Mouse (Mus musculus) liver, embryonic 14.5 days (tissue): ENCODE measurements at regions not wholly inside any gene's neighbourhood (a gene's known extent, or its start where the extent isn't known, plus 50 kb on each side); places are given as distances from the start of the nearest gene placed in this dataset.

Source experiments
- ATAC-seq: fragments of 200-750 bp; cut with Nextera tagmentation; 2 replicates; pipeline ENCODE4 v1.8.0; 2017; ENCODE audit warnings: moderate number of reproducible peaks, mild to moderate bottlenecking, moderate library complexity; ENCODE audit not compliant: insufficient read depth
- DNase-seq, 3 experiments: peaks; one replicate each; pipeline ENCODE4 v3.0.0-alpha.2; 2012 to 2013; ENCODE audit warnings: low read depth in 3 of 3, low spot score in 3 of 3
- H3K27ac ChIP-seq: fragments of 300-500 bp; sonication (generic); 2 replicates; pipeline ENCODE4 v1.5.1; 2014; ENCODE audit warnings: moderate library complexity, mild to moderate bottlenecking, control low read depth, inconsistent platforms
- H3K27me3 ChIP-seq: fragments of 300-500 bp; sonication (generic); 2 replicates; pipeline ENCODE4 v1.6.1; 2014; ENCODE audit warnings: mild to moderate bottlenecking, low read length, moderate library complexity; ENCODE audit not compliant: control insufficient read depth, insufficient read depth
- H3K36me3 ChIP-seq: fragments of 300-500 bp; sonication (generic); replicated peaks from 2 replicates; pipeline ENCODE4 v1.6.1; 2014; ENCODE audit warnings: low read depth; ENCODE audit not compliant: control insufficient read depth, insufficient read depth
- H3K4me1 ChIP-seq, 2 experiments: fragments of 200-500 bp in 1 of 2; fragments of 300-500 bp in 1 of 2; sonication (generic) in 1 of 2; replicated peaks; 2 replicates each; pipeline ENCODE4 v1.6.1; 2012 to 2014; ENCODE audit warnings: antibody characterized with exemption in 1 of 2, inconsistent platforms in 1 of 2, low read length in 1 of 2; ENCODE audit not compliant: control insufficient read depth in 2 of 2, insufficient read depth in 2 of 2
- H3K4me2 ChIP-seq: fragments of 300-500 bp; sonication (generic); 2 replicates; pipeline ENCODE4 v1.6.1; 2014; ENCODE audit warnings: low read depth, mild to moderate bottlenecking, control low read depth, moderate library complexity
- H3K4me3 ChIP-seq, 2 experiments: fragments of 200-500 bp in 1 of 2; fragments of 300-500 bp in 1 of 2; sonication (generic) in 1 of 2; 2 replicates each; pipeline ENCODE4 v1.5.1; 2012 to 2014; ENCODE audit warnings: low read depth in 2 of 2, low read length in 2 of 2, mild to moderate bottlenecking in 2 of 2, control low read depth in 1 of 2, inconsistent platforms in 1 of 2, moderate library complexity in 1 of 2; ENCODE audit not compliant: insufficient read depth in 1 of 2
- H3K9ac ChIP-seq: fragments of 300-500 bp; sonication (generic); replicated peaks from 2 replicates; pipeline ENCODE4 v1.6.1; 2014; ENCODE audit warnings: mild to moderate bottlenecking, control low read depth, moderate library complexity
- H3K9me3 ChIP-seq: fragments of 300-500 bp; sonication (generic); 2 replicates; pipeline ENCODE4 v1.6.1; 2016; ENCODE audit warnings: low read length, mixed read lengths; ENCODE audit not compliant: control insufficient read depth
- CTCF ChIP-seq: IDR thresholded peaks from 2 replicates; pipeline ENCODE4 v1.5.1; 2016; ENCODE audit warnings: antibody characterized with exemption, low read depth, control low read depth
- EP300 ChIP-seq: IDR thresholded peaks from 2 replicates; pipeline ENCODE4 v1.6.1; 2016; ENCODE audit warnings: antibody characterized with exemption, low read depth
- WGBS: fragments of 180-500 bp; shearing (Covaris S2); extraction: QIAGEN DNeasy Blood & Tissue Kit; methylation state at CpG from one replicate; pipeline ENCODE4 v1.1.7; 2014; ENCODE audit not compliant: insufficient replicate concordance; 5-methylcytosine and 5-hydroxymethylcytosine counted together

DNA sequence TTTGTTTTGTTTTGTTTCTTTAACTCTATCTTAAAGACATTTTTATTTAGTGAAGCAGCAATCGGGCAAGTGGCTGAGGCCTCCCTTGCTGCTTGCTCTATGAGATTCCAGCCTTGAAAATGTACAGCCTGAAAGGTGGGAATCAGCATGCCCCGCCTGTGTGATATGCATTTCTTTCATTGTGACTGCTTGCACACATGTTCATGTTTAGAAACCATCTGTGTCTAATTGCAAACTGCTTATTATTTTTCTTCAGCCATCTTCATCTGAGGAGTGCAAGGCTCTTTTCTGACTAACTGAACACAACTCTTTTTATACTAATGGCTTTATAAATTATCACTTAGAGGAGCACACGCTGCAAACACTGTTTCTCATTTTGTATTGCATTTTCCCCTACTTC is 449.0 kb upstream of the Sptlc3 start:
- H3K4me1 ChIP-seq: no peaks in the 10 kb centered on the region
- TF ChIP-seq CTCF (no peak), EP300 (no peak)
- H3K9me3 ChIP-seq: no peaks in the 10 kb centered on the region
- DNase-seq: no peak
- H3K36me3 ChIP-seq: no peaks in the 10 kb centered on the region
- no peak for ATAC-seq
- no peak overlapping the region for H3K9ac ChIP-seq
- H3K27ac ChIP-seq: no peak overlapping the region
- 62% methylated on average over 3 of the region's 3 CpGs for WGBS
- H3K4me3 ChIP-seq: no peak overlapping the region
- no peaks in the 10 kb centered on the region for H3K27me3 ChIP-seq
- H3K4me2 ChIP-seq: no peak overlapping the region

DNA sequence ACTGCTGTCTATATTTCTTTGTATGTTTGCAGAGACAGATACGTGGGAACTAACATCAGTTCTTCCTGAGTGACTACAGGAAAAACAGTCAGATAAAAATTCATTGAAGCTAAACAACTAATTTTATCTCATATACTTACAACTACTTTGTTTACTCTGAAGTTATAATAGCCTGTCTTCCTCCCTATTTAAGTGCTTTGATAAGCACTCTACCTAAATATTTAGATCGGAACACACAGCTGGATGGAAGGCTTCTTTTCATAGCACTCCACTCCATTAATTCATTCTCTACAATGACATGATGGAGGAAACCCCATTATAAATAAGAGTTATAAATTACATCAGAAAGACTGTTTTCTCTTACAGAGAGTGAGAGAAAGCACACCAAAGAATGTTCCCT is 438.5 kb upstream of the Sptlc3 start:
- no peaks in the 10 kb centered on the region for H3K36me3 ChIP-seq
- H3K9ac ChIP-seq: no peak overlapping the region
- no peak overlapping the region for H3K4me2 ChIP-seq
- DNase-seq: no peak
- no peak for ATAC-seq
- H3K27me3 ChIP-seq: no peaks in the 10 kb centered on the region
- no peak overlapping the region for H3K4me3 ChIP-seq
- H3K4me1 ChIP-seq: no peaks in the 10 kb centered on the region
- H3K9me3 ChIP-seq: no peaks in the 10 kb centered on the region
- WGBS: 70% methylated on average over 2 of the region's 2 CpGs
- no peak overlapping the region for H3K27ac ChIP-seq
- no peak for TF ChIP-seq EP300

DNA sequence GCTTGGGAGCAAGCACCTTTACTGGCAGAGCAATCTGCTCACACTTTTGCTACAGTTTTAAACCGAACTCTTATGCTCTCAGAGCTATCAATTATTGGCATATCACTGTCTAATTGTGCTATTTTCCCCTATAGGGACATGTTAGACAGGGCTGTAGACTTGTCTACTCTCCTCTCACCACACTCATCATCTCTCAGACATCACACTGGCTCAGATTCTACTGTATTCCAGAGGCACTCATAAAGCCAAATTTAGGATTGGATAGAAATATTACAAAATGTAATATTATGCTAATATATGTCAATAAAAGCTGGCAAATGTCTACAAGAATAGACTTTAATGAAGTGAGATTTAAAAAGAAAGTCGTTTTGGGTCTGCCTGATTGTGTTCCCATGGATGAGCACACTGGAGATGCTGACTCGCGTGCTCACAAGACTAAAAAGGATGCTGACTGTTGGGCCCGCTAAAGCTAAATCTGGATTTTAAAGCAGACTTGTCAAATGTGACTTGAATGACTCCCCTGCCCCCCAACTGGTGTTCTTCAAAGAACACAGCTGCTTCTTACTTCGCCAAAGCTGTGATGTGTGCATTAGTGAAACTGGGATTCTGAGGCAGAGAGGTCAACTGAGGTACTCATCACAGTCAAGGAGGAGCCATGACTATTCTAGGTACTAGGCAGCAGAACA is 424.3 kb upstream of the Sptlc3 start:
- no peaks in the 10 kb centered on the region for H3K36me3 ChIP-seq
- TF ChIP-seq CTCF: no peak
- 51% methylated on average over 6 of the region's 6 CpGs for WGBS
- ATAC-seq: no peak
- no peak for DNase-seq
- H3K9me3 ChIP-seq: no peaks in the 10 kb centered on the region
- H3K4me2 ChIP-seq: no peak overlapping the region
- H3K4me1 ChIP-seq: no peaks in the 10 kb centered on the region
- H3K27me3 ChIP-seq: no peaks in the 10 kb centered on the region
- H3K4me3 ChIP-seq: no peak overlapping the region
- no peak overlapping the region for H3K27ac ChIP-seq
- no peak overlapping the region for H3K9ac ChIP-seq

DNA sequence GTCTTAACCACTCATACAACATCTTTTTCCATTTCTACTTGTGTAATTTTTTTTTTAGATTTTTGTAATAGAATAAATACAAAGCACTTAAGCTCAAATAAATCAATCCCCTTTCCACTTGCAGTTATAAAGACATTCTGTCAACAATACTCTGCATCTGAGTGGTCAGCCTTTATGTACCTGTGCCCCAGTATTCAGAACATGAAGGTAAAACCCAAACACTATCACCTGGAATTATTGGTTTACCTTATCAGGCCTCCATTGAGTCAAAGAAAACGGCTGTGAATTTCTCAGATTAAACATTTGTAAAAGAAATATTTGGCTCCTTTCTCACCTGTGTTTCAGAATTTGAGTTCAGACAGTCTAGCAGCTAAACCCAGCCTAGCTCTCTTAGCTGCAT is 422.0 kb upstream of the Sptlc3 start:
- no peak for ATAC-seq

DNA sequence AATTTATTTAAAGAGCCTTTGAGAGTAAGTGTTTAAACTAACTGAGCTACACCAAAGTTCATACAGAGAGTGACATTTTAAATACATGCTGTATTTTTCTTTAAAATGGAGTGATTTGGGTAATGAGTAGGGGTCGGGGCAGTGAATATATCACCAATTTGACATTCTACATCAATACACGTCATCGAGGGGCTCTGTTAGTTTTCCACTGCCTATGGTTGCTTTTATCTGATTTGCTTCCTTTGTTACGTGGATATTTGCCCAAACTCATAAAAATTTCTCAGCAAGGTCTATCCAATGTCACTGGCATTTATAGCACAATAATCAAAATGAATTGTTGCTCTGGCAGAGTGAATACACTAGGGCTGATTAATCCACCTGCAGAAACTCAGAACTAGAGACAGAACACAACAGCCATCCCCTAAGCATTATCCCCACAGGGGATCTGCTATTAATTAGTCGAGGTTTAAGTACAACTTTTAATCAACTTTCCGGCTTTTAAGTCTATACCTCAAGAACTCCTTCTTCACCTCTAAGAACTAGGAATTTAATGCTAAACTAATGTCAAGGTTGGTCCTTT is 400.1 kb upstream of the Sptlc3 start:
- no peak for TF ChIP-seq EP300
- TF ChIP-seq CTCF: no peak
- DNase-seq: no peak
- no peak for ATAC-seq

More for the DNA sequence above, 422.0 kb upstream of the Sptlc3 start:
- Histone ChIP-seq H3K36me3 (no peaks in the 10 kb centered on the region), H3K27me3 (no peaks in the 10 kb centered on the region), H3K27ac (no peak overlapping the region), H3K4me3 (no peak overlapping the region), H3K9me3 (no peaks in the 10 kb centered on the region), H3K4me2 (no peak overlapping the region), H3K4me1 (no peaks in the 10 kb centered on the region), H3K9ac (no peak overlapping the region)
- WGBS: 34% methylated on average over 1 of the region's 1 CpGs
- no peak for TF ChIP-seq CTCF
- no peak for TF ChIP-seq EP300
- no peak for DNase-seq

More for the DNA sequence above, 400.1 kb upstream of the Sptlc3 start:
- Histone ChIP-seq H3K4me1 (no peaks in the 10 kb centered on the region), H3K4me3 (no peak overlapping the region), H3K27me3 (no peaks in the 10 kb centered on the region), H3K27ac (no peak overlapping the region), H3K9ac (no peak overlapping the region), H3K9me3 (no peaks in the 10 kb centered on the region), H3K36me3 (no peaks in the 10 kb centered on the region), H3K4me2 (no peak overlapping the region)
- WGBS: 63% methylated on average over 6 of the region's 6 CpGs
